Comparison of ENCODE assay signal across 17 mouse cellular contexts in genomic region chr13:18287536-18287935, GRCm38 (mm10).
"Had no signal": no experiment of that assay in that cellular context is flagged by ENCODE, and none has a peak within 500 bp of the region (broad histone marks: within the 10 kb centered on the region; RNA-seq: fewer than 3 reads in every experiment).

No protein-coding gene starts in this region.

- ATAC-seq: liver, postnatal 0 days; midbrain, embryonic 16.5 days had no signal

- H3K27ac ChIP-seq: kidney, embryonic 15.5 days; left cerebral cortex, adult 2 months; limb, embryonic 12.5 days; liver, embryonic 13.5 days; lung, embryonic 15.5 days; macrophage had no signal

- H3K36me3 ChIP-seq: kidney, embryonic 15.5 days; limb, embryonic 12.5 days; liver, embryonic 13.5 days; lung, embryonic 15.5 days had no signal

- H3K27me3 ChIP-seq: kidney, embryonic 15.5 days; limb, embryonic 12.5 days; liver, embryonic 13.5 days; lung, embryonic 15.5 days; megakaryocyte, embryonic 14.5 days had no signal

- H3K9me3 ChIP-seq: kidney, embryonic 15.5 days; limb, embryonic 12.5 days; liver, embryonic 13.5 days; lung, embryonic 15.5 days had no signal

- H3K4me2 ChIP-seq: kidney, embryonic 15.5 days; limb, embryonic 12.5 days; liver, embryonic 13.5 days; lung, embryonic 15.5 days; midbrain, embryonic 11.5 days had no signal

- H3K4me1 ChIP-seq: limb, embryonic 12.5 days; liver, embryonic 13.5 days; lung, embryonic 15.5 days; megakaryocyte, embryonic 14.5 days had no signal

- H3K9ac ChIP-seq: kidney, embryonic 15.5 days; limb, embryonic 12.5 days; liver, embryonic 13.5 days; liver, postnatal 0 days; lung, embryonic 15.5 days had no signal

- DNase-seq: kidney, adult 11 months; kidney, postnatal 14 days; liver; liver, embryonic 13.5 days; liver, postnatal 0 days; lung, postnatal 14 days; right cerebral cortex, adult 18-20 months; right cerebral cortex, postnatal 25 days; thymus, postnatal 36 days had no signal

- H3K4me3 ChIP-seq: kidney, embryonic 15.5 days; left cerebral cortex, adult 2 months; limb, embryonic 12.5 days; liver, embryonic 13.5 days; lung, embryonic 15.5 days; megakaryocyte, embryonic 14.5 days had no signal
